Comparison of ENCODE assay signal across 7 mouse cellular contexts in genomic region chr1:78820176-78820575, GRCm38 (mm10). TPM values are rescaled to one million over a fixed set of nuclear protein-coding genes. Genes with fewer than 3 reads are reported as not detected.
DNase-seq lines count a peak whose midpoint lies in the region; ATAC-seq and TF ChIP-seq lines count a peak whose summit lies in the region.

No protein-coding gene starts in this region.

- H3K9ac ChIP-seq in limb, embryonic 14.5 days (ENCODE audit: low read depth, low read length, severe bottlenecking): no peak overlapping the region

- H3K36me3 ChIP-seq in testis, adult 2 months (ENCODE audit: control insufficient read depth, insufficient read depth, low read length): no peaks in the 10 kb centered on the region
- H3K36me3 ChIP-seq in limb, embryonic 14.5 days (ENCODE audit: control insufficient read depth, insufficient read depth, low read length): no peaks in the 10 kb centered on the region
- no peaks in the 10 kb centered on the region for H3K36me3 ChIP-seq in thymus, adult 2 months (ENCODE audit: control insufficient read depth, insufficient read depth, low read length)

- TF ChIP-seq POLR2A in testis, adult 2 months (IDR thresholded peaks at IDR 0.05; ENCODE audit: control insufficient read depth, low read depth, low read length): no peak
- TF ChIP-seq POLR2A in limb, embryonic 14.5 days (IDR thresholded peaks at IDR 0.05; ENCODE audit: borderline replicate concordance, extremely low read depth, insufficient read depth, insufficient read length): no peak
- no peak for TF ChIP-seq POLR2A in thymus, adult 2 months (IDR thresholded peaks at IDR 0.05; ENCODE audit: control insufficient read depth, extremely low read depth, insufficient read depth, low read length, poor library complexity)

- no peaks in the 10 kb centered on the region for H3K27me3 ChIP-seq in testis, adult 2 months (ENCODE audit: control insufficient read depth, insufficient read depth, low read length)
- H3K27me3 ChIP-seq in limb, embryonic 14.5 days (ENCODE audit: control insufficient read depth, insufficient read depth, low read length): no peaks in the 10 kb centered on the region
- H3K27me3 ChIP-seq in thymus, adult 2 months (ENCODE audit: control insufficient read depth, insufficient read depth, low read length): no peaks in the 10 kb centered on the region

- H3K9me3 ChIP-seq in limb, embryonic 14.5 days (ENCODE audit: control insufficient read depth, low read length): no peaks in the 10 kb centered on the region

- 32% methylated on average over 8 of the region's 8 CpGs for WGBS in limb, embryonic 14.5 days
- WGBS in thymus, adult 2 months: 93% methylated on average over 8 of the region's 8 CpGs

- no peak for ATAC-seq in limb, embryonic 14.5 days (ENCODE audit: low FRiP score, low read depth)

- TF ChIP-seq CTCF in testis, adult 2 months (IDR thresholded peaks at IDR 0.05; ENCODE audit: control insufficient read depth, insufficient read depth, insufficient replicate concordance, low read depth, low read length): no peak
- no peak for TF ChIP-seq CTCF in thymus, adult 2 months (IDR thresholded peaks at IDR 0.05; ENCODE audit: borderline replicate concordance, control insufficient read depth, extremely low read depth, insufficient read depth, low read length, poor library complexity)

- H3K4me2 ChIP-seq in limb, embryonic 14.5 days (replicated peaks; ENCODE audit: low read depth, low read length, severe bottlenecking): peak overlapping the region; percentile 43

- peaks cover 6% of the 10 kb centered on the region for H3K4me1 ChIP-seq in testis, adult 2 months (ENCODE audit: control insufficient read depth, insufficient read depth, low read length)
- peaks cover 54% of the 10 kb centered on the region for H3K4me1 ChIP-seq in limb, embryonic 14.5 days (ENCODE audit: control insufficient read depth, insufficient read depth, low read length)
- H3K4me1 ChIP-seq in thymus, adult 2 months (replicated peaks; ENCODE audit: control insufficient read depth, insufficient read depth, low read length): no peaks in the 10 kb centered on the region

- H3K27ac ChIP-seq in testis, adult 2 months (ENCODE audit: control insufficient read depth, insufficient read depth, low read depth, low read length): 0 out of 2 replicates have a peak overlapping the region, but pooled peaks have one; percentile 23
- peak overlapping the region; percentile 68 for H3K27ac ChIP-seq in limb, embryonic 14.5 days (replicated peaks; ENCODE audit: low read depth, low read length)
- H3K27ac ChIP-seq in thymus, adult 2 months (ENCODE audit: control insufficient read depth, insufficient read depth, low read length): no peak overlapping the region

- no peak for DNase-seq in testis, postnatal 10 days (ENCODE audit: low spot score)
- DNase-seq in heart, adult 8-10 months (ENCODE audit: low spot score): peak; percentile 30
- DNase-seq in limb, embryonic 14.5 days (ENCODE audit: low spot score): peak; percentile 47
- DNase-seq in spleen, postnatal 10 days (ENCODE audit: low spot score in 2 of 2): no peak
- no peak for DNase-seq in layer of hippocampus, adult 8-10 months (ENCODE audit: low spot score in 2 of 2)
- DNase-seq in thymus, adult 2 months: no peak

- H3K4me3 ChIP-seq in testis, adult 2 months (ENCODE audit: control insufficient read depth, low read depth, low read length): no peak overlapping the region
- 0 out of 2 replicates have a peak overlapping the region, but pooled peaks have one; percentile 2 for H3K4me3 ChIP-seq in limb, embryonic 14.5 days (replicated peaks; ENCODE audit: low read length)
- H3K4me3 ChIP-seq in thymus, adult 2 months (ENCODE audit: control insufficient read depth, insufficient read depth, low read length): no peak overlapping the region

RNA-seq across cellular contexts. Expression of gene Kcne4, which starts 3.6 kb away (rescaled TPM):
- 0.96 and 1.1 TPM in 2 replicates for polyA plus RNA-seq in testis, adult 2 months (2012; rRNA removed)
- total RNA-seq in heart, adult 8-10 months (2022): 1 to 10 TPM; 1.1 to 1.9 (median 1.9) TPM
- polyA plus RNA-seq in limb, embryonic 14.5 days (2012; rRNA removed): 9.0 TPM in 2 replicates
- polyA plus RNA-seq in limb, embryonic 14.5 days (2014; fragmentation: Nextera tagmentation; extraction: Ambion mirVana): 18.3 and 21.2 TPM in 2 replicates
- 1 to 10 TPM in 2 of 4 experiments, under 1 TPM in 2; 0.59 to 1.4 (median 0.92) TPM for total RNA-seq in layer of hippocampus, adult 8-10 months (2022)
- 0.36 and 0.44 TPM in 2 replicates for polyA plus RNA-seq in thymus, adult 2 months (2012; rRNA removed)

Comparison
In these comparisons a context has a peak if more than half of its experiments do, and no peak if none do; other contexts are left out.
1. DNase-seq: peak in heart, adult 8-10 months (single experiment) and limb, embryonic 14.5 days (single experiment); none in testis, postnatal 10 days (single experiment), spleen, postnatal 10 days (0 of 2), layer of hippocampus, adult 8-10 months (0 of 2) and thymus, adult 2 months (single experiment).